Mouse (Mus musculus): ENCODE measurements around the gene Hdgfl2. TPM values are rescaled to one million over a fixed set of nuclear protein-coding genes. Genes with fewer than 3 reads are reported as not detected.

Gene Hdgfl2
- polyA plus RNA-seq, 1 experiment from 2014 or later, result 101 TPM

DNA sequence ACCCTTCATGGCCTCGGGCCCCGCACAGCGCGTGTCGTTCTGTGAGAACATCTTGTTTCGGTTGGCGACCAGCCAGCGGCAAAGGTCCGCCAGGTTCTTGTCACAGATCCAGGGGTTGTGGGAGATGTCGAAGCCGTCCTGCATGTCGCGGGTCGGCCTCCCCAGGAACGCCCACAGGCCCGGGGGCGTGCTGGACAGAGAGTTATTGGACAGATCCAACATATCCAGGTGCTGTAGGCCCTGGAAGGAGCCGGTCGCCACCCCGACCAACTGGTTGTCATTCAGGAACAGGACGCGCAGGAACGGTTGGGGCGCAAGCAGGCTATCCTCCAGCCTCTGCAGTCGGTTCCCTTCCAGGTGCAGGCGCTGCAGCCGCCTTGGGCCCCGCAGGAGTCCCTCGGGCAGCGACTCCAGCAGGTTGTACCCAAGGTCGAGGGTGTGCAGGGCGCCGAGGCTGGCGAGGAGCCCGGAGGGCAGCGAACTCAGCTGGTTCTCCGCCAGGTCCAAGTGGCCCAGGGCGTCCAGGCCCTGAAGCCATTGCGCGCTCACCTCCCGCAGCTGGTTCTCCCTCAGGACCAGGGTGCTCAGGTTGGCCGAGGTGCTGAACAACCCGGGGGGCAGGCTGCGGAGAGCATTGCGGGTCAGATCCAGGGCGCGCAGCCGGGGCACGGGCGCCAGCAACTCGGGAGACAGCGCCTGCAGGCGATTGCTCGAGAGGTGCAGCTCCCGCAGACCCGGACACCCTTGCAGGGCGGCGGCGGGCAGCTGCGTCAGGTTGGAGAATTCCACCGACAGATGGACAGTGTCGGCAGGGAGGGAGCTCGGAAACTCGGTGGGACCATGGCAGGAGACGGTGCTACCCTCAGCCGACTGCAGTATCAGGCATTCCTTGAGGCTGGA, 40.8 kb downstream of the Hdgfl2 start:
- Histone ChIP-seq H3K9me3 (replicated peaks; ENCODE audit: control insufficient read depth, low read length) (peaks cover 4% of the 10 kb centered on the region), H3K27me3 (ENCODE audit: control insufficient read depth, insufficient read depth, low read length) (peaks cover 56% of the 10 kb centered on the region), H3K4me1 (ENCODE audit: control insufficient read depth, insufficient read depth, low read length) (peaks cover 8% of the 10 kb centered on the region; the same call in 1 of the 2 replicates), H3K27ac (replicated peaks; ENCODE audit: low read depth, low read length) (no peak overlapping the region), H3K9ac (replicated peaks; ENCODE audit: low read length) (no peak overlapping the region), H3K4me2 (ENCODE audit: low read depth, low read length) (no peak overlapping the region), H3K4me3 (ENCODE audit: low read depth, low read length) (no peak overlapping the region), H3K36me3 (replicated peaks; ENCODE audit: control insufficient read depth, insufficient read depth, low read depth, low read length) (no peaks in the 10 kb centered on the region)
- ATAC-seq (replicated peaks; ENCODE audit: insufficient number of reproducible peaks, low FRiP score, low TSS enrichment, low read depth), result no peak
- DNase-seq (ENCODE audit: low spot score), result no peak
- 7% methylated on average over 66 of the region's 66 CpGs for WGBS

DNA sequence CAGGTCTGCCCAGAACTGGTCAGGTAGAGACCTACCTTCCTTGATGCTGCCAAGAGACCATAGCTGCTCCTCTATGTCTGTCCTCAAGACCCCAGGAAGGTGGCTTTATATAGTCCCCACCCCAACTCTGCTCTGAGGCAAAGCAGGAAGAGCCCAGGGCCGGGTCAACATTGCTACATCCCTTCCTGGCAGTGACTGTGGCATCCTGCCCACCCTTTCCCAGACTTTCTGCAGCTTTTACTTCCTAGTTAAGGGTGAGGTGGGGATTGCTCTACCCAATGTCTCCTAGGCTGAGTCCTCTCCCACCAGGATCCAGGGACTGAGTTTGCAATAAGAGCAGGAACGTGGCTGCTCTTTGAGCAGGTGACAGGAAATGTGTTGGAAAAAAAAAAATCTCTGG, 42.4 kb downstream of the Hdgfl2 start, which contains the start of gene Lrg1:
Gene Lrg1 (minus strand): TSS at position 176 of the 400 bp plus-strand sequence.
- WGBS, result 66% methylated on average over 2 of the region's 2 CpGs
- no peak for DNase-seq (ENCODE audit: low spot score)
- Histone ChIP-seq H3K27ac (replicated peaks; ENCODE audit: low read depth, low read length) (no peak within 1 kb of the TSS), H3K9me3 (replicated peaks; ENCODE audit: control insufficient read depth, low read length) (peaks cover 4% of the 10 kb centered on the region), H3K9ac (replicated peaks; ENCODE audit: low read length) (no peak within 1 kb of the TSS), H3K4me3 (ENCODE audit: low read depth, low read length) (no peak within 1 kb of the TSS), H3K27me3 (ENCODE audit: control insufficient read depth, insufficient read depth, low read length) (peaks cover 56% of the 10 kb centered on the region), H3K4me1 (ENCODE audit: control insufficient read depth, insufficient read depth, low read length) (peaks cover 8% of the 10 kb centered on the region; the same call in 1 of the 2 replicates), H3K4me2 (ENCODE audit: low read depth, low read length) (no peak within 1 kb of the TSS), H3K36me3 (replicated peaks; ENCODE audit: control insufficient read depth, insufficient read depth, low read depth, low read length) (no peaks in the 10 kb centered on the region)
- no peak for ATAC-seq (replicated peaks; ENCODE audit: insufficient number of reproducible peaks, low FRiP score, low TSS enrichment, low read depth)

DNA sequence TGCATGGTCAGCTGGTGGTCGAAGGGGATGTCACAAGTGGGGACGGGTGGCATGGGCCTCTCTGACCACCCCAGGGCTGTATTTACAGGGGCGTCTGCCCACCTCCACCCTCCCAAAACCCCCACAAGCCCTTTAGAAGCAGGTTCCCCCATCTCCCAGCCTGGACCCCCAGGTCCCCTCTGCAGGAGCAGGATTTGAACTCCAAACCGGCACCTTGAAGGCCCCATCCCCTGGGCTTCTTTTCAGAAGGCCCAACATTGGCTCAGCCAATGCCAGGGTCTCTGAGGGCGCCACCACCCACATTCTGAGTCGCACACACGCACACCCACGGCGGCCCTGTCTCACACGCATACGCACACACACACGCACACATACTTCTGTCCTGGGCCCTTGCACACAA, 43.7 kb downstream of the Hdgfl2 start:
- H3K4me3 ChIP-seq (ENCODE audit: low read depth, low read length), result no peak overlapping the region
- DNase-seq (ENCODE audit: low spot score) (no peak), ATAC-seq (replicated peaks; ENCODE audit: insufficient number of reproducible peaks, low FRiP score, low TSS enrichment, low read depth) (no peak)
- H3K27ac ChIP-seq (replicated peaks; ENCODE audit: low read depth, low read length), result no peak overlapping the region
- H3K4me2 ChIP-seq (ENCODE audit: low read depth, low read length), result no peak overlapping the region
- H3K9me3 ChIP-seq (replicated peaks; ENCODE audit: control insufficient read depth, low read length), result peaks cover 4% of the 10 kb centered on the region
- peaks cover 8% of the 10 kb centered on the region; the same call in 1 of the 2 replicates for H3K4me1 ChIP-seq (ENCODE audit: control insufficient read depth, insufficient read depth, low read length)
- no peaks in the 10 kb centered on the region for H3K36me3 ChIP-seq (replicated peaks; ENCODE audit: control insufficient read depth, insufficient read depth, low read depth, low read length)
- 89% methylated on average over 12 of the region's 12 CpGs for WGBS
- peaks cover 56% of the 10 kb centered on the region for H3K27me3 ChIP-seq (ENCODE audit: control insufficient read depth, insufficient read depth, low read length)
- H3K9ac ChIP-seq (replicated peaks; ENCODE audit: low read length), result no peak overlapping the region

DNA sequence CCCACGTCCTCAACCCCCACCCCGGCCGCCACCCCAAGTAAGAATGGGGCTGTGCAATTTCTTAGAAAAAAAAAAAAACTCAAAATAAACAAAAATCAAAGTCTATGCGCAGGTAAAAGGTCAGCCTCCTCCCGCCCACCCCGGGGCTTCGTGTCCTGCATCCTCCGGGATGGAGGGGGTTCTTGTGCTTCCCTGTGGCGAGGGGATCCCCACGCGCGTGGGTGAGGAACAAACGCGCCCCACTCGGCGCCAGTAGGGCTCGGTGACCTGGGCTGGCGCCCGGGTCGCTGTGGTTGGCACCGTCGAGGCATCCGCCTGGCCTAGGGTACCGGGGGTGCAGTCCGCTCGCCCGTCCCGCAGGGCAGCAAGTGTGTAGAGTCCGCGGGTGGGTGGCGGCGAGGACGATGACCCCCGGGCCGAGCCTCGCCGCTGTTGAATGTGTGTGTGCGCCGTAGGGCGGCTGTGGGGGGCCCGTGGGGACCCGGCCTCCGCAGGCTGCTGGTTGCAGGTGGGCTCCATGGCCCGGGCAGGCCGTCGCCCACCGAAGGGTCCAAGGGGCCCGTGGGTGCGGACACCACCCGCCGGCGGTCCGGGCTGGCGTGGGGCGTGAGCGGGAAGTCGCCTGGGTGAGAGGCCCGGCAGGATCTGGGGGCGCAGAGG, 44.4 kb downstream of the Hdgfl2 start:
- H3K27ac ChIP-seq (replicated peaks; ENCODE audit: low read depth, low read length), result no peak overlapping the region
- peaks cover 8% of the 10 kb centered on the region; the same call in 1 of the 2 replicates for H3K4me1 ChIP-seq (ENCODE audit: control insufficient read depth, insufficient read depth, low read length)
- peaks cover 51% of the 10 kb centered on the region for H3K27me3 ChIP-seq (ENCODE audit: control insufficient read depth, insufficient read depth, low read length)
- no peaks in the 10 kb centered on the region for H3K36me3 ChIP-seq (replicated peaks; ENCODE audit: control insufficient read depth, insufficient read depth, low read depth, low read length)
- ATAC-seq (replicated peaks; ENCODE audit: insufficient number of reproducible peaks, low FRiP score, low TSS enrichment, low read depth), result no peak
- H3K9me3 ChIP-seq (replicated peaks; ENCODE audit: control insufficient read depth, low read length), result peaks cover 4% of the 10 kb centered on the region
- no peak for DNase-seq (ENCODE audit: low spot score)
- peak overlapping the region; percentile 64; the same call in 1 of the 2 replicates for H3K9ac ChIP-seq (replicated peaks; ENCODE audit: low read length)
- 40% methylated on average over 55 of the region's 59 CpGs for WGBS
- H3K4me2 ChIP-seq (ENCODE audit: low read depth, low read length), result peak overlapping the region; percentile 76
- peak overlapping the region; percentile 38 for H3K4me3 ChIP-seq (ENCODE audit: low read depth, low read length)

DNA sequence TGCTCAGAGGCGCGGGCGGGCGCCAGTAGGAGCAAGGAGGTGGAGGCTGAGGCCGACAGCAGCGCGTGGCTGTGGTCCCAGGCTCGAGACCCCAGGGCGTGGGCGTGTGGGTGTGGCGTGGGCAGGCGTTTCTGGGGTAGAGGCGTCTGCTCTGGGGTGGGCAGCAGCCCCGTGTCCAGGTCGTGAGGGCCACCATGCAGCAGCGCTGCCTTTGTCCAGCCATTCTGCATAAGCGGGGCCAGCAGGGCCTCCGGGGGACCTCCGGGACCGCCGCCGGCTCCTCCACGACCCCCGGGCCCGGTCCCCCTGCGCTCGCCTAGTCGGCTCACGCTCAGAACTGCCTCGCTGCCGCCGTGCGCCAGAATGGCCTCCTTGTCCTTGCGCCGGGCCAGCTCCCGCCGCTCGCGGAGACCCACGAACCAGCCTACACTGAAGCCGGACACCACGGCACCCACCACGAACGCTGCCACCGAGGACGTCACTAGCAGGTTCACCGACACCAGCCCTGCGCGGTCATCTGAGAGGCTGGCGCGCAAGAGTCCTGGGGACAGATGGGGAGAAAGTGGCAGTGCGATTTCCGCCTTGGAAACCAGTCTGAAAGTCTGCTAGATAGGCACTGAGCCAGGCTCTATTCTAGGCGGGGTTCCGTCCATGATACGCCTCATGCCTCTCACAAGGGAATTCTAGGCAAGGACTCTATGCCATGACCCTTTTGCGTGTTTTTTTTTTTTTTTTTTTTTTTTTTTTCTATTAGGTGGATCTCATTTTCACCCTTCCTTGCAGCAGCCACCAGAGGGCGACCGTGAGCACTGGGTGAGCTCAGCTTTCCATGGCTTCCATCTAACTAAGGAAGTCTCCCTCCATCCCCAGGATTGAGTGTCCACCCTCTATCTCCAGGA, 45.2 kb downstream of the Hdgfl2 start:
- Histone ChIP-seq H3K27ac (replicated peaks; ENCODE audit: low read depth, low read length) (no peak overlapping the region), H3K4me1 (ENCODE audit: control insufficient read depth, insufficient read depth, low read length) (peaks cover 8% of the 10 kb centered on the region; the same call in 1 of the 2 replicates), H3K27me3 (ENCODE audit: control insufficient read depth, insufficient read depth, low read length) (peaks cover 43% of the 10 kb centered on the region), H3K36me3 (replicated peaks; ENCODE audit: control insufficient read depth, insufficient read depth, low read depth, low read length) (no peaks in the 10 kb centered on the region), H3K4me2 (ENCODE audit: low read depth, low read length) (peak overlapping the region; percentile 76), H3K4me3 (ENCODE audit: low read depth, low read length) (peak overlapping the region; percentile 38), H3K9ac (replicated peaks; ENCODE audit: low read length) (peak overlapping the region; percentile 64), H3K9me3 (replicated peaks; ENCODE audit: control insufficient read depth, low read length) (peaks cover 4% of the 10 kb centered on the region)
- peak; percentile 74 for DNase-seq (ENCODE audit: low spot score)
- ATAC-seq (replicated peaks; ENCODE audit: insufficient number of reproducible peaks, low FRiP score, low TSS enrichment, low read depth), result no peak
- 5% methylated on average over 59 of the region's 59 CpGs for WGBS

DNA sequence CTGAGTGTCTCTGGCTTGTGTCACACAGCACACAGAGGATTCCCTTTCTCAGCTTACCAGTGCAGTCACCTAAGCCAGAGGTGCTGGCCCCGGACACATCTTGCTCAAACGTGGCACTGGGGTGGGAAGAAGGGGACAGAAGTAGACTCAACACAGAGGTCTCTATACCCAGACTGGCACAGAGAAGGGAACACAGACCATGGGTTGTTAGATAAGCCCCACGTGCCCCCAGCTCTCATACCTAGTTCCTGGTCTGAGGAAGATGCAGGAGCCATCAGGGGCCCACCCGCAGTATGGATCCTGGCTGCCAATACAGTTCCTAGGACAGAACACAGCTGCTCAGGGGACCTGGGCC, 45.8 kb downstream of the Hdgfl2 start:
- 86% methylated on average over 4 of the region's 4 CpGs for WGBS
- H3K36me3 ChIP-seq (replicated peaks; ENCODE audit: control insufficient read depth, insufficient read depth, low read depth, low read length), result no peaks in the 10 kb centered on the region
- H3K9me3 ChIP-seq (replicated peaks; ENCODE audit: control insufficient read depth, low read length), result peaks cover 4% of the 10 kb centered on the region
- ATAC-seq (replicated peaks; ENCODE audit: insufficient number of reproducible peaks, low FRiP score, low TSS enrichment, low read depth), result no peak
- no peak overlapping the region for H3K4me2 ChIP-seq (ENCODE audit: low read depth, low read length)
- peaks cover 37% of the 10 kb centered on the region for H3K27me3 ChIP-seq (ENCODE audit: control insufficient read depth, insufficient read depth, low read length)
- H3K4me3 ChIP-seq (ENCODE audit: low read depth, low read length), result no peak overlapping the region
- DNase-seq (ENCODE audit: low spot score), result no peak
- H3K4me1 ChIP-seq (ENCODE audit: control insufficient read depth, insufficient read depth, low read length), result peaks cover 5% of the 10 kb centered on the region; the same call in 1 of the 2 replicates
- no peak overlapping the region for H3K9ac ChIP-seq (replicated peaks; ENCODE audit: low read length)
- H3K27ac ChIP-seq (replicated peaks; ENCODE audit: low read depth, low read length), result no peak overlapping the region

DNA sequence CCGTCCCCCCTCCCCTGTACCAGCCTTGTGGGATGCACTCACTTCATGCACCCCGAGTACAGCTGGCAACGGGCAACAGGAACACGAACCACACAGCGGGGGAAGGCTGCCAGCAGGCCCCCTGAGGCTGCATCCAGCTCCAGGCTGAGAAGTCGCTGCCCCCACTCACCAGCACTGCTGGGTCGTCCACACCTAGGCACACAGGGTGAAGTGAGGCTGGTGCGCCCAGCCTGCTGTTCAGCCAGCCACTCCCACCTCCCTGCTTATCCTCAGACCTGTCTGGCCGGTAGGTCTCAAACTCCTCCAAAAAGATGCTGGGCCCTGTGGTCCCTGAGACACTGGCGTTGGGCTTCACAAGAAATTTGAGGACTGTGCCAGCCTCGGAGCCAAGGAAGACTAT, 46.7 kb downstream of the Hdgfl2 start:
- H3K9me3 ChIP-seq (replicated peaks; ENCODE audit: control insufficient read depth, low read length), result peaks cover 4% of the 10 kb centered on the region
- H3K9ac ChIP-seq (replicated peaks; ENCODE audit: low read length), result no peak overlapping the region
- ATAC-seq (replicated peaks; ENCODE audit: insufficient number of reproducible peaks, low FRiP score, low TSS enrichment, low read depth), result no peak
- no peak overlapping the region for H3K27ac ChIP-seq (replicated peaks; ENCODE audit: low read depth, low read length)
- no peaks in the 10 kb centered on the region for H3K36me3 ChIP-seq (replicated peaks; ENCODE audit: control insufficient read depth, insufficient read depth, low read depth, low read length)
- H3K27me3 ChIP-seq (ENCODE audit: control insufficient read depth, insufficient read depth, low read length), result peaks cover 28% of the 10 kb centered on the region
- no peak for DNase-seq (ENCODE audit: low spot score)
- 70% methylated on average over 11 of the region's 11 CpGs for WGBS
- no peak overlapping the region for H3K4me3 ChIP-seq (ENCODE audit: low read depth, low read length)
- peaks cover 5% of the 10 kb centered on the region; the same call in 1 of the 2 replicates for H3K4me1 ChIP-seq (ENCODE audit: control insufficient read depth, insufficient read depth, low read length)
- no peak overlapping the region for H3K4me2 ChIP-seq (ENCODE audit: low read depth, low read length)

Data from embryonic facial prominence, embryonic 11.5 days (tissue).